Mouse (Mus musculus): ENCODE data around the gene Nacc1. TPM values are rescaled to one million over a fixed set of nuclear protein-coding genes. Genes with fewer than 3 reads are reported as not detected.
A peak's percentile ranks its signal among the peaks of the same experiment; 100 is the strongest.

Nacc1 gene
- polyA plus RNA-seq, 1 experiment from 2014 or later, result 25.2 TPM

GRCm38 (mm10) chr8:84704867-84705831, 17.5 kb upstream of the Nacc1 start:
- Histone ChIP-seq H3K4me1 (replicated peaks; ENCODE audit: control insufficient read depth, insufficient read depth, low read length) (peaks cover 67% of the 10 kb centered on the region), H3K27ac (ENCODE audit: low read depth, low read length) (peak overlapping the region; percentile 94), H3K36me3 (ENCODE audit: control insufficient read depth, insufficient read depth, low read length) (peaks cover 3% of the 10 kb centered on the region; the same call in 1 of the 2 replicates), H3K27me3 (replicated peaks; ENCODE audit: control insufficient read depth, insufficient read depth, low read length) (peaks cover 41% of the 10 kb centered on the region), H3K9ac (ENCODE audit: low read depth, low read length) (peak overlapping the region; percentile 94), H3K4me2 (peak overlapping the region; percentile 74), H3K4me3 (ENCODE audit: low read depth, low read length) (peak overlapping the region; percentile 66), H3K9me3 (ENCODE audit: control insufficient read depth, low read length) (no peaks in the 10 kb centered on the region)
- 1% methylated on average over 60 of the region's 61 CpGs for WGBS
- DNase-seq (ENCODE audit: low spot score) (peak; percentile 75), ATAC-seq (replicated peaks; ENCODE audit: low FRiP score) (0 out of 2 replicates have a peak, but pooled peaks have one; percentile 6)

GRCm38 (mm10) chr8:84704356-84704755, 16.7 kb upstream of the Nacc1 start:
- peaks cover 75% of the 10 kb centered on the region for H3K4me1 ChIP-seq (replicated peaks; ENCODE audit: control insufficient read depth, insufficient read depth, low read length)
- under 1% methylated on average over 16 of the region's 16 CpGs for WGBS
- ATAC-seq (replicated peaks; ENCODE audit: low FRiP score) (peak; percentile 33; the same call in 1 of the 2 replicates), DNase-seq (ENCODE audit: low spot score) (peak; percentile 83)
- H3K9me3 ChIP-seq (ENCODE audit: control insufficient read depth, low read length), result no peaks in the 10 kb centered on the region
- peaks cover 5% of the 10 kb centered on the region for H3K36me3 ChIP-seq (ENCODE audit: control insufficient read depth, insufficient read depth, low read length)
- H3K9ac ChIP-seq (ENCODE audit: low read depth, low read length), result peak overlapping the region; percentile 94
- peak overlapping the region; percentile 66 for H3K4me3 ChIP-seq (ENCODE audit: low read depth, low read length)
- H3K27me3 ChIP-seq (replicated peaks; ENCODE audit: control insufficient read depth, insufficient read depth, low read length), result peaks cover 41% of the 10 kb centered on the region
- H3K4me2 ChIP-seq, result peak overlapping the region; percentile 74
- peak overlapping the region; percentile 94 for H3K27ac ChIP-seq (ENCODE audit: low read depth, low read length)

- peak overlapping the region; percentile 94 for H3K9ac ChIP-seq (ENCODE audit: low read depth, low read length)
- peak; percentile 64 for DNase-seq (ENCODE audit: low spot score)
- no peaks in the 10 kb centered on the region for H3K9me3 ChIP-seq (ENCODE audit: control insufficient read depth, low read length)
- H3K4me1 ChIP-seq (replicated peaks; ENCODE audit: control insufficient read depth, insufficient read depth, low read length), result peaks cover 75% of the 10 kb centered on the region
- H3K27me3 ChIP-seq (replicated peaks; ENCODE audit: control insufficient read depth, insufficient read depth, low read length), result peaks cover 37% of the 10 kb centered on the region
- 4% methylated on average over 38 of the region's 38 CpGs for WGBS
- H3K4me2 ChIP-seq, result peak overlapping the region; percentile 74
- peak overlapping the region; percentile 94 for H3K27ac ChIP-seq (ENCODE audit: low read depth, low read length)
- H3K4me3 ChIP-seq (ENCODE audit: low read depth, low read length), result peak overlapping the region; percentile 66
- no peak for ATAC-seq (replicated peaks; ENCODE audit: low FRiP score)
- H3K36me3 ChIP-seq (ENCODE audit: control insufficient read depth, insufficient read depth, low read length), result peaks cover 10% of the 10 kb centered on the region
Observed at GRCm38 (mm10) chr8:84703466-84704249, 16.0 kb upstream of the Nacc1 start.

- Histone ChIP-seq H3K9ac (ENCODE audit: low read depth, low read length) (peak overlapping the region; percentile 94), H3K9me3 (ENCODE audit: control insufficient read depth, low read length) (no peaks in the 10 kb centered on the region), H3K4me2 (peak overlapping the region; percentile 74), H3K4me3 (ENCODE audit: low read depth, low read length) (peak overlapping the region; percentile 66), H3K36me3 (ENCODE audit: control insufficient read depth, insufficient read depth, low read length) (peaks cover 17% of the 10 kb centered on the region), H3K27ac (ENCODE audit: low read depth, low read length) (peak overlapping the region; percentile 94), H3K4me1 (replicated peaks; ENCODE audit: control insufficient read depth, insufficient read depth, low read length) (peaks cover 70% of the 10 kb centered on the region), H3K27me3 (replicated peaks; ENCODE audit: control insufficient read depth, insufficient read depth, low read length) (peaks cover 32% of the 10 kb centered on the region)
- ATAC-seq (replicated peaks; ENCODE audit: low FRiP score) (no peak), DNase-seq (ENCODE audit: low spot score) (no peak)
- WGBS, result 45% methylated on average over 6 of the region's 6 CpGs
Observed at GRCm38 (mm10) chr8:84702963-84703465, 15.4 kb upstream of the Nacc1 start.

- peak overlapping the region; percentile 94 for H3K27ac ChIP-seq (ENCODE audit: low read depth, low read length)
- peaks cover 65% of the 10 kb centered on the region for H3K4me1 ChIP-seq (replicated peaks; ENCODE audit: control insufficient read depth, insufficient read depth, low read length)
- H3K27me3 ChIP-seq (replicated peaks; ENCODE audit: control insufficient read depth, insufficient read depth, low read length), result peaks cover 28% of the 10 kb centered on the region
- peaks cover 20% of the 10 kb centered on the region for H3K36me3 ChIP-seq (ENCODE audit: control insufficient read depth, insufficient read depth, low read length)
- 27% methylated on average over 9 of the region's 9 CpGs for WGBS
- ATAC-seq (replicated peaks; ENCODE audit: low FRiP score) (no peak), DNase-seq (ENCODE audit: low spot score) (peak; percentile 55)
- H3K9ac ChIP-seq (ENCODE audit: low read depth, low read length), result peak overlapping the region; percentile 94
- peak overlapping the region; percentile 74 for H3K4me2 ChIP-seq
- H3K9me3 ChIP-seq (ENCODE audit: control insufficient read depth, low read length), result no peaks in the 10 kb centered on the region
- peak overlapping the region; percentile 66 for H3K4me3 ChIP-seq (ENCODE audit: low read depth, low read length)
Observed at GRCm38 (mm10) chr8:84702561-84702960, 14.9 kb upstream of the Nacc1 start.

GRCm38 (mm10) chr8:84700941-84701911, 13.6 kb upstream of the Nacc1 start, which contains the start of gene Lyl1:
Lyl1 (plus strand) TSS chr8:84701457.
- H3K4me2 ChIP-seq, result peak within 1 kb of the TSS; percentile 74
- ATAC-seq (replicated peaks; ENCODE audit: low FRiP score) (peak; percentile 87), DNase-seq (ENCODE audit: low spot score) (peak; percentile 94)
- H3K4me3 ChIP-seq (ENCODE audit: low read depth, low read length), result peak within 1 kb of the TSS; percentile 66
- no peaks in the 10 kb centered on the region for H3K9me3 ChIP-seq (ENCODE audit: control insufficient read depth, low read length)
- WGBS, result 3% methylated on average over 34 of the region's 34 CpGs
- H3K4me1 ChIP-seq (replicated peaks; ENCODE audit: control insufficient read depth, insufficient read depth, low read length), result peaks cover 53% of the 10 kb centered on the region
- peak within 1 kb of the TSS; percentile 94 for H3K9ac ChIP-seq (ENCODE audit: low read depth, low read length)
- H3K36me3 ChIP-seq (ENCODE audit: control insufficient read depth, insufficient read depth, low read length), result peaks cover 33% of the 10 kb centered on the region
- H3K27ac ChIP-seq (ENCODE audit: low read depth, low read length), result peak within 1 kb of the TSS; percentile 94
- H3K27me3 ChIP-seq (replicated peaks; ENCODE audit: control insufficient read depth, insufficient read depth, low read length), result peaks cover 18% of the 10 kb centered on the region

GRCm38 (mm10) chr8:84700526-84700925, 12.9 kb upstream of the Nacc1 start:
- Histone ChIP-seq H3K4me1 (replicated peaks; ENCODE audit: control insufficient read depth, insufficient read depth, low read length) (peaks cover 50% of the 10 kb centered on the region), H3K9ac (ENCODE audit: low read depth, low read length) (peak overlapping the region; percentile 34; the same call in 1 of the 2 replicates), H3K27ac (ENCODE audit: low read depth, low read length) (peak overlapping the region; percentile 94), H3K4me3 (ENCODE audit: low read depth, low read length) (no peak overlapping the region; the same call in 1 of the 2 replicates), H3K4me2 (peak overlapping the region; percentile 40; the same call in 1 of the 2 replicates), H3K36me3 (ENCODE audit: control insufficient read depth, insufficient read depth, low read length) (peaks cover 34% of the 10 kb centered on the region), H3K9me3 (ENCODE audit: control insufficient read depth, low read length) (no peaks in the 10 kb centered on the region), H3K27me3 (replicated peaks; ENCODE audit: control insufficient read depth, insufficient read depth, low read length) (peaks cover 18% of the 10 kb centered on the region)
- WGBS, result 38% methylated on average over 5 of the region's 5 CpGs
- DNase-seq (ENCODE audit: low spot score) (no peak), ATAC-seq (replicated peaks; ENCODE audit: low FRiP score) (no peak)
